ENCODE assay signal across 8 mouse cellular contexts in genomic region chr12:64965124-64966026, GRCm38 (mm10). TPM values are rescaled to one million over a fixed set of nuclear protein-coding genes. Genes with fewer than 3 reads are reported as not detected.
A peak's percentile ranks its signal among the peaks of the same experiment; 100 is the strongest.
DNase-seq lines count a peak whose midpoint lies in the region; ATAC-seq and TF ChIP-seq lines count a peak whose summit lies in the region.

TSS of gene Klhl28 (minus strand) at chr12:64965534.
TSS of gene Togaram1 (plus strand) at chr12:64965804.

- H3K9ac ChIP-seq in hindbrain, postnatal 0 days (replicated peaks; ENCODE audit: low read length) = peak within 1 kb of the TSS; percentile 93

- intact Hi-C loops in gastrocnemius, adult 2 months (cut with DNase I) = loop anchor here (5.0 to 10.0 kb wide), 3 partner anchors 72 to 209 kb away; partner anchors contain the start of genes Fkbp3, Mis18bp1 and Prpf39
- intact Hi-C loops in left cerebral cortex, adult 2 months (cut with DNase I) = loop anchor here (1.0 kb wide), 1 partner anchor 109 kb away; the partner anchor contains the start of gene Fkbp3

- no peaks in the 10 kb centered on the region for H3K9me3 ChIP-seq in hindbrain, postnatal 0 days (ENCODE audit: low read length)

- peaks cover 19% of the 10 kb centered on the region; the same call in 1 of the 2 replicates for H3K4me1 ChIP-seq in hindbrain, postnatal 0 days (ENCODE audit: insufficient read depth, low read length)

- H3K27me3 ChIP-seq in hindbrain, postnatal 0 days (ENCODE audit: insufficient read depth, low read length) = no peaks in the 10 kb centered on the region

- peak; percentile 100 for DNase-seq in ZHBTc4 (ENCODE audit: low read depth, low spot score)
- DNase-seq in gastrocnemius, adult 2 months = peak; percentile 99
- DNase-seq in hindbrain, postnatal 0 days (ENCODE audit: low spot score) = peak; percentile 100
- DNase-seq in left cerebral cortex, adult 2 months (ENCODE audit: extremely low spot score in 1 of 2, low spot score in 2 of 2) = peak; percentile 98 to 99
- DNase-seq in right cerebral cortex, adult 2 months (ENCODE audit: low spot score in 2 of 2) = peak; percentile 100
- DNase-seq in urinary bladder, postnatal 14 days (ENCODE audit: low spot score) = peak; percentile 99

- H3K27ac ChIP-seq in gastrocnemius, adult 2 months = peak within 1 kb of the TSS; percentile 94
- H3K27ac ChIP-seq in hindbrain, postnatal 0 days = peak within 1 kb of the TSS; percentile 95
- H3K27ac ChIP-seq in left cerebral cortex, adult 2 months = peak within 1 kb of the TSS; percentile 84

- H3K4me3 ChIP-seq in gastrocnemius, adult 2 months = peak within 1 kb of the TSS; percentile 80
- peak within 1 kb of the TSS; percentile 98 for H3K4me3 ChIP-seq in hindbrain, postnatal 0 days (ENCODE audit: low read length)
- peak within 1 kb of the TSS; percentile 77 for H3K4me3 ChIP-seq in left cerebral cortex, adult 2 months

- TF ChIP-seq CTCF in gastrocnemius, adult 2 months (IDR thresholded peaks at IDR 0.05) = no peak
- TF ChIP-seq CTCF in hindbrain, postnatal 0 days (IDR thresholded peaks at IDR 0.05; ENCODE audit: low read depth) = no peak
- TF ChIP-seq CTCF in left cerebral cortex, adult 2 months (IDR thresholded peaks at IDR 0.05) = no peak; the same call in 1 of the 2 replicates

- under 1% methylated on average over 45 of the region's 45 CpGs for WGBS in hindbrain, postnatal 0 days

- peak; percentile 92 for ATAC-seq in common myeloid progenitor, adult 5-6 weeks (replicated peaks; ENCODE audit: low read depth, poor library complexity, severe bottlenecking)
- ATAC-seq in hindbrain, postnatal 0 days = peak; percentile 99
- peak; percentile 84 for ATAC-seq in megakaryocyte, adult 5-6 weeks (ENCODE audit: poor library complexity, severe bottlenecking)

- H3K4me2 ChIP-seq in hindbrain, postnatal 0 days (ENCODE audit: low read depth, low read length) = peak within 1 kb of the TSS; percentile 97

- H3K36me3 ChIP-seq in hindbrain, postnatal 0 days (ENCODE audit: insufficient read depth, low read length) = no peaks in the 10 kb centered on the region

RNA-seq across cellular contexts. Expression of gene Klhl28, which starts in this region (rescaled TPM):
- 12.1 and 18.8 TPM in 2 replicates for total RNA-seq in common myeloid progenitor, adult 5-6 weeks (2017)
- 1 to 10 TPM; 9.6 to 10.0 TPM for total RNA-seq in gastrocnemius, adult 2 months (2021)
- 15.7 TPM in 2 replicates for total RNA-seq in hindbrain, postnatal 0 days (2014; rRNA removed)
- polyA plus RNA-seq in hindbrain, postnatal 0 days (2015; fragmentation: Nextera tagmentation; extraction: Ambion mirVana) = 20.7 and 21.4 TPM in 2 replicates
- 10 to 100 TPM; 22.9 to 24.2 TPM for total RNA-seq in left cerebral cortex, adult 2 months (2021)
- 16.5 and 19.8 TPM in 2 replicates for total RNA-seq in megakaryocyte, adult 5-6 weeks (2015)
- total RNA-seq in megakaryocyte, adult 5-6 weeks (2017) = 14.5 and 17.5 TPM in 2 replicates

RNA-seq across cellular contexts. Expression of gene Togaram1, which starts in this region (rescaled TPM):
- 53.5 and 60.8 TPM in 2 replicates for total RNA-seq in common myeloid progenitor, adult 5-6 weeks (2017)
- 1 to 10 TPM; 9.2 to 9.7 TPM for total RNA-seq in gastrocnemius, adult 2 months (2021)
- total RNA-seq in hindbrain, postnatal 0 days (2014; rRNA removed) = 22.0 and 26.9 TPM in 2 replicates
- polyA plus RNA-seq in hindbrain, postnatal 0 days (2015; fragmentation: Nextera tagmentation; extraction: Ambion mirVana) = 14.3 and 15.9 TPM in 2 replicates
- total RNA-seq in left cerebral cortex, adult 2 months (2021) = 10 to 100 TPM; 56.0 to 57.0 TPM
- total RNA-seq in megakaryocyte, adult 5-6 weeks (2015) = 17.7 and 18.7 TPM in 2 replicates
- total RNA-seq in megakaryocyte, adult 5-6 weeks (2017) = 24.0 and 24.7 TPM in 2 replicates

Comparison
In these comparisons a context has a peak if more than half of its experiments do, and no peak if none do; other contexts are left out.
1. Peak in every context shown above with its lines: DNase-seq, ATAC-seq, H3K4me3 ChIP-seq and H3K27ac ChIP-seq.